Mouse (Mus musculus): ENCODE data around the gene Xpnpep1.

Xpnpep1 gene

GRCm38 (mm10) chr19:53002166-53003095, 37.6 kb downstream of the Xpnpep1 start:
- no peak for DNase-seq (ENCODE audit: low read depth, low spot score)

DNA sequence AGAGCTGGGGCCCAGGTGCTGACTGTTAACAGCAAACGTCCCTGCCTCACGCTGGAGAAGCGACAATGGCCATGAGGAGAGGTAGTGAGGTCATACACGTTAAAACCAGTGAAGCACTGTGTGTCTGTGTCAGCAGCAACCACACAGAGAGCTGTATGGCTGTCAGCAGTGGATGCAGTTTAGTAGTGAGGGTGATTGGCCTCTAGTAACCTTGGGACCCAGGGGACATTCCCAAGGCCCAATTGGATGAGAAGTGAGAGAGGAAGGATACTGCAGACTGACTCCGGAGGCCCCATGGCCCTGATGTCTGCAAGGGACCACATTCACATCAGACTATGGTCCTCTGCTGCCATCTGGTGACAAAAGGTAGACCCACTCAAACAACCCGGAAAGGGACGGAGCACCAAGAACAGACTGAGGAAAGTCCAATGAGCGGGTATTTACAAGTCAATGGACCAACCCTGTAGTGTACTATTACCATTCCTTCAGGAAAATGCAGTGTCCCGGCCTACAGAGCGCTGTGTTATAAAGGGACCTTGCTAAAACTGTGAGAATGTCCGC, 47.1 kb downstream of the Xpnpep1 start:
- peak; percentile 89 for DNase-seq (ENCODE audit: low read depth, low spot score)

- DNase-seq (ENCODE audit: low read depth, low spot score): no peak
These were observed 48.1 kb downstream of the Xpnpep1 start for GRCm38 (mm10) chr19:52991924-52992323.

- no peak for DNase-seq (ENCODE audit: low read depth, low spot score)
These were observed 60.8 kb downstream of the Xpnpep1 start for GRCm38 (mm10) chr19:52979020-52979711.

DNA sequence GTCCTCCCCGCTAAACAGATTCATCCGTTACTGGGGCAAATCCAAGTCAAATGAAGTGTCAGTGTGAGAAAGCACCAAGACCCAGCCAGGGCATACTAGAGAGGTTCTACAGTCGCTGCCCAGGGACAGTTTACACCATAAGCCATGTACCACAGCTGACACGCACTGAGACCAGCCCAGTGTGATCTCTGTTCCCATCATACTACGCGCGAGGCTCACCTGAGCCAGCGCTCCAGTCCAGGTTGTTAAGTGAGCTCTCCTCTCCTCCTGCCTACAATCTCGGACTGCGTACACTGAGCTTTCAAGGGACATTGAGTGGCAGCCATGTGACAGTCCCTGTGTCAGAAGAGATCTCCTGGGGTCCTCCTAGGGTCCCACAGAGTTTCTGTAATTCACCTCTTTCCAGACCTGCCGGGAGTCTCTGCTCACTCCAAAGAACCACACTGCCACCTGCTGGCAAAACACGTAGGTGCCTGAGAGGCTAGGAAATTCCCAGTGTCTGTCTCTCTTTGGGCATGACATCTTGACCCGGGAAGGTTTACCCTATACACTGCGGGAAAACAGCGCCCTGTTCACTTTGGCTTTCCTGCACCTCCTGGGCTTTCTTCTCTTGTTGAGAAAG, 64.3 kb downstream of the Xpnpep1 start:
- DNase-seq (ENCODE audit: low read depth, low spot score): peak; percentile 80

DNA sequence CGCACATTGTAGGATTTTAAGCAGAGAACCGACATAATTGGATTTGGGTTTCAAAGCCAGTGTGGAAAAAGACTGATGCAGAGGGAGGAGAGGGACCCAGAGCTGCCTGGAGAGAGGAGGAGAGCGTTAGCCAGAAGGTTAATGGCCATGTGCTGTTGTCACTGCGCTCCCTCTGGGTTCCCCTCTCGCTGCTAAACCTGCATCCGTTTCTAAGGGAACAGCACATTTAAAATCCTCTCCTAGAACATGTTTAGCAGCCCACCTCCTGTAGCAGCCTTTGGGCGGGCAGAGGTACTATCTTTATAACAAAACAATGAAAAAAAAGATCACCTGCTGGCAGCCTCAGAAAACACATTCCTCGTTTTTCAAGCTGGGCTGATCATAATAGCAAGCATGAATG, 73.7 kb downstream of the Xpnpep1 start:
- DNase-seq (ENCODE audit: low read depth, low spot score): no peak

GRCm38 (mm10) chr19:52962745-52963144, 77.3 kb downstream of the Xpnpep1 start:
- no peak for DNase-seq (ENCODE audit: low read depth, low spot score)

GRCm38 (mm10) chr19:52922678-52923495, 117.1 kb downstream of the Xpnpep1 start:
- peak; percentile 30 for DNase-seq (ENCODE audit: low read depth, low spot score)

- no peak for DNase-seq (ENCODE audit: low read depth, low spot score)
These were observed 135.8 kb downstream of the Xpnpep1 start for GRCm38 (mm10) chr19:52904182-52904581.

DNA sequence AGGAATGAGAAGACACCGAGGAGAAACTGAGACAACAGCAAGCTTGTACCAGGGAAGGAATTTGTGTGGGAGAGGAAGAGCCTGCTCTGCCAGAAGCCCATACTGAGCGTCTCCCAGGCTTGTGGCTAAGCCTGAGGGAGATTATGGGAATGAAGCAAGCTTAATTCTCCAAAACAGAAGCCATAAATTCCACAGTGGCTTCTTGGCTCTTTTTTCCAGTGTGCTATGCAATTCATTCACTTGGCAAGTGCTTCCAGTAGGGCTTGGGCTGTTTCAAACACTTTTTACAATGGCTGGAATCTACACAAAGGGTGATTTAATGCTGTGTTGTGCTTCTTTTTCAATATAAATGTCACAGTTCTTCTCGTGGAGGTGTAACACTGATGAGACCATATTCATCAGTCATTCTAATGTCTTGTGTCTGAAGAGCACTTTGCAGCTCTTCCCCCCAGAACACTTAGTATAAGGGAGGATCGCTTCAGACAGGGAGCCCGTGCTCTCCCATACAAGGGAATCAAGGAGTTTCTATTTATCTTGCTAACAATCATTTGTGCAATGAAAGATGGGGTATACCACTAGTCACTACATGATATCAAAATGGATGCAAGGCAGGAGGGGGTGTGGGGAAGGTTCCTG, 148.1 kb downstream of the Xpnpep1 start:
- no peak for DNase-seq (ENCODE audit: low read depth, low spot score)

Data from ES-CJ7 (cell line).